Mouse (Mus musculus): ENCODE data around the gene Ucp2.
"Not testable (repeated sequence)": the region's sequence is repeated elsewhere in the genome, so short reads cannot be mapped to it uniquely, and the experiment has no call there.

Ucp2 gene

GRCm38 (mm10) chr7:100480175-100480574 lies 13.0 kb upstream of the Ucp2 start:
- DNase-seq, result no peak

GRCm38 (mm10) chr7:100482046-100482445 lies 11.1 kb upstream of the Ucp2 start:
- not testable (repeated sequence) for DNase-seq

- no peak for DNase-seq
Measured at GRCm38 (mm10) chr7:100484493-100484892, 8.6 kb upstream of the Ucp2 start.

- DNase-seq, result no peak
Measured at GRCm38 (mm10) chr7:100487301-100487700, 5.8 kb upstream of the Ucp2 start.

- no peak for DNase-seq
Measured at GRCm38 (mm10) chr7:100488474-100489048, 4.6 kb upstream of the Ucp2 start.

- DNase-seq, result no peak
Measured at GRCm38 (mm10) chr7:100492391-100493116, 583 bp upstream of the Ucp2 start.

GRCm38 (mm10) chr7:100493484-100494414 lies 612 bp downstream of the Ucp2 start:
- DNase-seq, result no peak

GRCm38 (mm10) chr7:100494415-100494831 lies 1.3 kb downstream of the Ucp2 start:
- no peak for DNase-seq

- DNase-seq, result no peak
Measured at GRCm38 (mm10) chr7:100495042-100495441, 1.9 kb downstream of the Ucp2 start.

- no peak for DNase-seq
Measured at GRCm38 (mm10) chr7:100495581-100496251, 2.6 kb downstream of the Ucp2 start.

GRCm38 (mm10) chr7:100496371-100496770 lies 3.2 kb downstream of the Ucp2 start:
- no peak for DNase-seq

GRCm38 (mm10) chr7:100496791-100497190 lies 3.7 kb downstream of the Ucp2 start:
- DNase-seq, result no peak

GRCm38 (mm10) chr7:100497402-100497801 lies 4.3 kb downstream of the Ucp2 start:
- no peak for DNase-seq

- DNase-seq, result no peak
Measured at GRCm38 (mm10) chr7:100497982-100498381, 4.8 kb downstream of the Ucp2 start.

GRCm38 (mm10) chr7:100499465-100499864 lies 6.3 kb downstream of the Ucp2 start:
- no peak for DNase-seq

GRCm38 (mm10) chr7:100500276-100500977 lies 7.3 kb downstream of the Ucp2 start:
- no peak for DNase-seq

- no peak for DNase-seq
Measured at GRCm38 (mm10) chr7:100501027-100501843, 8.1 kb downstream of the Ucp2 start.

GRCm38 (mm10) chr7:100501844-100502373 lies 8.8 kb downstream of the Ucp2 start:
- no peak for DNase-seq

- DNase-seq, result no peak
Measured at GRCm38 (mm10) chr7:100502374-100502922, 9.3 kb downstream of the Ucp2 start.

- DNase-seq, result no peak
Measured at GRCm38 (mm10) chr7:100503076-100503475, 9.9 kb downstream of the Ucp2 start.

Measured in cerebellum, adult 9-10 months (tissue).